Mouse (Mus musculus) urinary bladder, postnatal 36 days (tissue): Measurements from ENCODE around the gene Smyd3.

Source experiments
- DNase-seq, 2 experiments: peaks; one replicate each; pipeline ENCODE4 v3.0.0; 2022; ENCODE audit warnings: low spot score in 2 of 2, mixed read lengths in 1 of 2

Gene Smyd3

DNA sequence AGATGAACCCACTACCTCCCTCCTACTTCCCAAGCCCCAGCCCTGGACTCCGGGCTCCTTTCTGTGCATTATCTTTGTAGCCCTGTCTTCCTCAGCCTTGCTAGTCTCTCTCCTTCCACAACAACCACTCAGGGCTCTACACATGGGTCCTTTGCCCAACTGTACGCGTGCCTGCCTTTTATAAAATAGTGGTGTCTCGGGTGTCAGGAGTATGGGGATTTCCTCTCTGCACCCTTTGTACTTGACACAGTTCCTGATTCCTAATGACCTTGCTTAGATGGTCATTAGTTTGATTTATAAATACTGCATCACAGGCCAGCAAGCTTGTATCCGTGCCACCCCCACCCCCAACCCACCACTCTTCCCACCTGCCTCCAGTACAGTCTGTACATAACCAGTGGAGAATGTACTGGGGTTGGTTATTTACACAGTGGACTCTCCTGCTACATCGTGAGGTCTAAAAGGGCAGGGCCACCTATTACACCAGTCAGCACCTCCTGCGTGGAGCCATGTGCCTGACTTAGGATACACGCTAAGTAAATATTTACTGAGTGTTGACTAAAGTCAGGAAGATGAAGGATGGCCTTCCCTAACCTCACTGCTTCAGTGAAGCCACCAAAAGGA is 281.5 kb downstream of the Smyd3 start:
- no peak for DNase-seq

DNA sequence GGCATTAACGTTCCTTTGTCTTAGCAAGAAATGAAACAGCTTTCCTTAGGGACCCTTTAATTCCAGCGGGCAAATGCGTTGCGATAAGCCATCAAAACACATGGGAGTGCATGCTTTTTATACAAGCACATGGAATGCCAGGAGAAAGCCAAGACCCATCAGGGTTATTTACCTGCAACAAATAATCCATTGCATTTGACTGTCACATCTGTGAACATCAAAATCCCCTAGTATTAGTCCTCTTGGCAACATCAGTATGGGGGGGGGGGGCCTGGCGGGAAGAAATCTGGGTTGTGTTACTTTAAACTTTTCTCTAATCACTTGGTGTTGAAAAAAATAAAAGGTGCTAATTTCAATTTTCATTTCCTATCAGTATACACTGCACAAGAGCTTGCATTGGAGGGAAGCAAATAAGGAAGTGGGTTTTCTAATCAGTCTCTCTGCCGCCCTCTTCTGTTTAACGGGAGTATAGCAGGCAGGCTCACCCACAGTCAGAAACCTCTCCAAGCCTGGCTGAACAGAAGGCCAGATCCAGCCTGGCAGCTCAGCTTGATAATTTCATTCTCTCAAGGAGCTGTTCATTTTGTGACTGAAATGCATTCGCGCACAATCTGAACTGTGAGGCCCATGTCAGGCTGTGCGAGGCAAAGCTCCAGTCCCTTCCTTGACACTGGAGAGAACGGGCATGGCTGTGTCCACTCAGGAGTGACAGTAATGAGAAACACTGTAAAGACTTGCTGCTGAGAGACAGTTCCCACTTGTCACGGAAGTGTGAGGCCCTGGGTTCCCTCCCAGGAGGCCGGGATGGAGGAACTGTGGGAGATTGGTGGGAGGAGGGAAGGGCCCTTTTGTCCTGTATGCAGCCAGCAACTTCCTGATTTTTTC is 285.8 kb downstream of the Smyd3 start:
- peak; percentile 42 to 57 for DNase-seq

- DNase-seq, result no peak
Measured at GRCm38 (mm10) chr1:179229515-179229914, 288.3 kb downstream of the Smyd3 start.

DNA sequence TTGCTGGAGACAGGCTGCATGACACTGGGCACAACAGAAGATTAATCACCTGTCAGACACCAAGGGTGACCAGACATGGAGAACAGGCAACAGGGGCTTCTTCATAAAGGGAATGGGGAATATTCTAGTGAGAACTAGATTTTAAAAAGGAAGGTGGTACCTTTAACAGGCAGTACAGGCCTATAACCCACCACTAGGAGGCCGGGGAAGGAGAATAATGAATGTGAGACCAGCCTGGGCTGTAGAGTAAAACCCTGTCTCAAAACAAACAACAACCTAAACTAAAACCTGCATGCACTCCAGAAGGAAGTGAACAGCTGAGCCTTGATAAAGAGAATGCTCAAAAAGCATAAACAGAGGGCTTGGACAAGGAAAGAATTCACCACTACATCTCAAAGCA is 297.6 kb downstream of the Smyd3 start:
- no peak for DNase-seq

GRCm38 (mm10) chr1:179218061-179218460 is 299.8 kb downstream of the Smyd3 start:
- DNase-seq, result no peak

- DNase-seq, result no peak
Measured at GRCm38 (mm10) chr1:179217036-179217435, 300.8 kb downstream of the Smyd3 start.

- no peak for DNase-seq
Measured at GRCm38 (mm10) chr1:179213381-179213780, 304.5 kb downstream of the Smyd3 start.

GRCm38 (mm10) chr1:179212295-179212694 is 305.5 kb downstream of the Smyd3 start:
- no peak for DNase-seq

- no peak for DNase-seq
Measured at GRCm38 (mm10) chr1:179211313-179211712, 306.5 kb downstream of the Smyd3 start.

DNA sequence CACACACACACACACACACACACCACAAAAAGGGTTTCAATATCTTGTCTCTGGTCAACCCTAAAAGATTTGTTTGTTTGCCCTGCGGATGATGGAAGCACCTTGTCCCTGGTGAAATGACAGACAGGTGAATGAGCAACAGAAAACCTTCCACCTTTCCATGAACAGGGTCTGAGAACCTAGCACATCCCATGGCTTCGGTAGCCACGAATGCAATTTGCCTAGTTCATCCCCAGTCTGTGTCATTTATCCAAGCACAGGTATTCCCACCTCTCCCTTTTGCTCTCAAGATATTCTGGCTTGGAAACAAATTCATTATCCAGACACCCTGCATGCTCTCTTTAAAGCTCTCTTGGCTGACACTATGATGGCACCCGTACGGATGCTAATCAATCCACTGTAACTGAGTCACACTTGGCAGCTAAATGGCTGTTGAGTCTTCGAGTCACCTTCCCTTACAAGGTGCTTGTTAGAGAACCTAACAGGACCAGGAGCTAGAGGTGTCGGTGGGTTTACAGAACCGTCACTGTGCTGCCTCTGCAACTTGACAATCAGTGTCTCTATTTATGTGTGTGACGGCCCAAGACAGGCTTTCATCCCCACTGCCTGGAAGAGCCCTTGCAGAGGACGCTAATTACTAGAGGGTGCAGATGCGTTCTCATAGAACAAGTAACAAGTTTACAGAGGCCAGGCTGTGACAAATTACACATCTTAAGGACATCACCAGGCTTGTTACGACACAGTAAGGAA is 309.8 kb downstream of the Smyd3 start:
- DNase-seq, result no peak

DNA sequence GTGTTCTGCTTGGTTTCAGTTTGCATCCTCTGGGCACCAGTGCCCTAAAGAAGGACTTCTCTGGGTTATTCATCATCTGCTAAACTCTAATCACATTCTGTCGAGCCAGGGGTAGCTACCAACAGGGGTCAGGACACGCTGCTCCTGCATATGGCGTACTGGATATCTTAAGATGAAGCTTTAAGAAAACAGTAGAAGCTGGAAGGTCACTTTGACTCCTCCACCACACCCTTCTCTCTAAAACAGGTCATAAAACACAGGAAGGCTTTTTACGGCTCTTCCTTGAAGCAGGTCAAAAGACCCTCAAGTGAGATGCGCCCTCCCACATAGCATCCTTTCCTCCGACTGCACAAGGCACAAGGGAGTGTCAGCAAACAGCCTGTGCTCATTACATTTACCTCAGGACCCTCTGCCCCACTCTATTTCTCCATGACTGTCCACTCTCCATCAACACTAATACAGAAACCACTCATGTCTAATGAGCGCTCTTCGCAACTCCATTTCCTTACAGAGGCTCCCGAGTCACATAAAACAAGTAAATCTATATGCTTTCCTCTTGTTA is 310.6 kb downstream of the Smyd3 start:
- no peak for DNase-seq

DNA sequence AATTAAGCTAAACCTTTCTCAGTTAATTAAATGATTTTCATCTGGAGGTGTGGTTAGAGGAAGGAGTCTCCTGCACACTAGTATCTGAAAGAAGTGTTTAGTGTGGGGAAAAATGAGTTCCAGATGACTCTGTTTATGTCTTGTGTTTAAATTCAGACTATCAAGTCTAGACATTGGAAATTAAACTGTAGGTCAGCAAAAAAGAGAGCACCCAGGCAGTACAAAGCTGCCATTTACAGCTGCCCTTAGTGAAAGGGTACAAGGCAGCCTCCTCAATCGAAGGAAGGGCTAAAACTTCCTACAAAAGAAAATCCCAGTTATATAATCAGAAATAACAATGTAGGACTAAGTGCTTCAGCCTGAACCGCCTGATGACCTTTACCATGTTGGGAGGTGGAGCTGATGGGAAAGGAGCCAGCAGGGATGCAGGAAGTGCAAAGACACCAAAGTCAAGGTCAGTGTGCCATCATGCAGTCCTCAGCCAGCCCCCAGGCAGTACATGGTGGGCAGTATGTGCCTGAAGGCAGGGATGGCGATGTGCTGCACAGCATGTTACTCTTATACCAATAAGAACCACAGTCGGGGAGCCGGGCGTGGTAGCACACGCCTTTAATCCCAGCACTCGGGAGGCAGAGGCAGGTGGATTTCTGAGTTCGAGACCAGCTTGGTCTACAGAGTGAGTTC is 319.2 kb downstream of the Smyd3 start:
- DNase-seq, result no peak

GRCm38 (mm10) chr1:179197821-179198516 is 319.9 kb downstream of the Smyd3 start:
- DNase-seq, result peak in 1 of 2 experiments; percentile 8

DNA sequence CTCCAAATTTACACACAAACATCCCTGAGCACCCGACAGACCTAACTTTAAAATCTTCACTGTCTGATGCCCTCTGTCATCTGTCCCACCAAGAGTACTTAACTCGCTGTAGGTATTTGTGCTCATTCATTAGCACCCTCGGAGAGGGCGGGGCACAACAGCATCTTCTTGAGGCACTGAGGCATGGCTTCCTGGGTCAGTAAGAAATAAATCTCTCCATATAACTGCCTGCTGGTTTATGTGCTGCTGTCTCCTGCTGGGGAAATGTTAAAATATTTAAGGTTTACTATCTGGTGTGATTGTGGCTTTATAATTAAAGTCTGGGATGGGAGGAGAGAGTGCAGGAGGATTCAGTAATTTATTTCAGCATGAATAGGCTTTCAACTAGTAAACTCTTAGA is 320.7 kb downstream of the Smyd3 start:
- no peak for DNase-seq

- DNase-seq, result no peak
Measured at GRCm38 (mm10) chr1:179196422-179196821, 321.4 kb downstream of the Smyd3 start.

GRCm38 (mm10) chr1:179192781-179193180 is 325.1 kb downstream of the Smyd3 start:
- no peak for DNase-seq

GRCm38 (mm10) chr1:179190837-179191236 is 327.0 kb downstream of the Smyd3 start:
- no peak for DNase-seq

DNA sequence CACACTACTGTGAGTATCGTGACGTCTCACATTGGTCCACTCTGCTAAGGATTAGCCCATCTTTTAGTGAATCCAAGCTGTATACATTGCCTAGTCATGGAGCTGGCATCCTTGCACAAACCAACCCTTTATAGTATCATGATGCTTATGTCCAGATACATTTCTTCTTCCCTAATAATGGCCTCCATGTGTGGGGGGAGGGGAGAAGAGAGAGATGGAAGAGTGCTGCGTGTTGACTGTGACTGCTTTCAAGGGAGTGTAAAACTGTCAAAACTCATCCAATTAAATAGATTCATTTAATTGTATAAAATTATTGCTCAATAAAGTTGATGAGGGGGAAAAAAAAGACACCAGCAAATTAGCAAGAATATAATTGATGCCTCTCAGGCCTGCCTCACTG is 330.7 kb downstream of the Smyd3 start:
- no peak for DNase-seq

- no peak for DNase-seq
Measured at GRCm38 (mm10) chr1:179184631-179185030, 333.2 kb downstream of the Smyd3 start.

DNA sequence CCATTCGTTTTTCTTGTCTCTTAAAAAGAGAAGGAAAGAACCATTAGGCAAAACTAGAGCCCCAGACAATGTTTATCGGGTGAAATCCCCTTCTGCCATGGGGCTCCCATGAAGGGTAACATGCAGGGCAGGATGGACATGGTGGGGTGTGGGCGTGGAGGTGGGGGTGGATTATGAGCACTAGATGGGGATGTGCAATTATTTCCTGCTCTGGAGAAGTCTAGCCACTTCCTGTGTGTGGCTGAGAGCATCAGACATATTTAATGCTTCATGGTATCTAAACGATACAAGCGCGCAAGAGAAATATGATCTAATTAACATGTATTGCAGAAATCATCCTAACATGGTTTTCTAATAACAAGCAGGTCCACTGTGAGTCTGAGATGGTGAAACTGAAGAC is 334.3 kb downstream of the Smyd3 start:
- no peak for DNase-seq

DNA sequence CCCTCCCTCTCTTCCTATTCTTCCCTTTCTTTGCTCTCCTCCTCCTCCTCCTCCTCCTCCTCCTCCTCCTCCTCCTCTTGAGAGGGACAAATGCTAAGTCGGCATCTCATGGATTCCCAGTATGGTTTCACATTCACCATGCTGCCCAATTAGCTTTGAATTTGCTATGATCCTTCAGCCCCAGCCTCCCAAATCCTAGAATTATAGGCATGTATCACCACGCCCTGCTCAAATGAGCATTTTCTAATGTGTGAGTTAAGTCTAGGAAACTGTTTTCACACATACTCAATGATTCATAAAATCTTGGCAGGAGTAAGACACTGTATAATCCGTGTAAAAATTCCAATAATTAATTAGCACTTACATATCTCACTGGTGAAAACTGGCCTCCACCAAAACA is 337.3 kb downstream of the Smyd3 start:
- DNase-seq, result no peak
